Mouse (Mus musculus) leukemia stem cell, adult 10-12 weeks (primary cell): ENCODE results near the gene Acp4. TPM values are rescaled to one million over a fixed set of nuclear protein-coding genes. Genes with fewer than 3 reads are reported as not detected.

Experiments
- polyA plus RNA-seq: library from polyadenylated mRNA; stranded (reverse); fragments of >175 nt; gene quantifications from 2 replicates; pipeline ENCODE4 v1.2.3, GENCODE M21; 2012; ENCODE audit warnings: low replicate concordance

Gene Acp4
- polyA plus RNA-seq = not detected in 2 replicates

GRCm38 (mm10) chr7:44257278-44257677, at the start of gene Acp4:
TSS of gene Acp4 (minus strand) at chr7:44257378.

GRCm38 (mm10) chr7:44306516-44307240, 49.5 kb upstream of the Acp4 start, which contains the start of gene Clec11a:
TSS of gene Clec11a (minus strand) at chr7:44306902.

GRCm38 (mm10) chr7:44261147-44261546, 4.0 kb upstream of the Acp4 start, which contains the start of gene Gm15517:
TSS of gene Gm15517 (plus strand) at chr7:44261447.

GRCm38 (mm10) chr7:44246055-44246983, 10.9 kb downstream of the Acp4 start, which contains the start of the genes 1700028J19Rik and 2410002F23Rik:
TSS of gene 1700028J19Rik (minus strand) at chr7:44246695.
TSS of gene 2410002F23Rik (plus strand) at chr7:44246722.

GRCm38 (mm10) chr7:44235909-44236308, 21.3 kb downstream of the Acp4 start, which contains the start of gene Gm36864:
TSS of gene Gm36864 (plus strand) at chr7:44236177.

GRCm38 (mm10) chr7:44225076-44225475, 32.1 kb downstream of the Acp4 start, which contains the start of gene Klk1:
TSS of gene Klk1 (plus strand) at chr7:44225360.

GRCm38 (mm10) chr7:44215645-44216044, 41.5 kb downstream of the Acp4 start, which contains the start of gene Klk1b5:
TSS of gene Klk1b5 (plus strand) at chr7:44215945.

DNA sequence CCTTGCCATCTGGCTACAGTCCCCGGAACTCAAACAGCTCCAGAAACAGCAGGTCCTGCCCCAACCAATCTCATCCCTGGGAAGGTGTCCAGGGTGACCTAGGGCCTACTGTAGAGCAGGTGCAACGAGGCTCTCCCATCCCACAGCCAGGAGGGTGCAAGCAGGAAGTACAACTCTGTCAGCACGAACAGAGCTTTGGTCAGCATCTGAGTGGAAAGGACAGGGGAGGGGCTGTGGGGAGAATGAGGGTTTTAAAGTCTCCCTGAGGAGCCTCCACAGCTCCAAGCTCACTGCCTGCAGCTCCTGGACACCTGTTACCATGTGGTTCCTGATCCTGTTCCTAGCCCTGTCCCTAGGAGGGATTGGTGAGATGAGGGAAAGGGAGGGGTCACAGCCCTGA, 50.0 kb downstream of the Acp4 start, which contains the start of gene Klk1b4:
Gene Klk1b4, plus strand, starts transcription at position 301 of the 400 bp plus-strand sequence.

Other genes starting within 250 kb of the Acp4 start
- not detected in 2 replicates for gene Klk1b26, start 245.2 kb downstream of the Acp4 start, polyA plus RNA-seq
- gene Klk1b27, start 205.1 kb downstream of the Acp4 start, polyA plus RNA-seq = 1.8 TPM in 1 of 2 replicates, not detected in the other
- gene Klk1b21, start 155.1 kb downstream of the Acp4 start, polyA plus RNA-seq = 0.28 TPM in 1 of 2 replicates, not detected in the other
- gene Klk1b22, start 144.7 kb downstream of the Acp4 start, polyA plus RNA-seq = not detected in 2 replicates
- not detected in 2 replicates for gene Klk1b16, start 120.6 kb downstream of the Acp4 start, polyA plus RNA-seq
- gene Klk1b24, start 69.1 kb downstream of the Acp4 start, polyA plus RNA-seq = not detected in 2 replicates
- gene Klk1b3, start 59.2 kb downstream of the Acp4 start, polyA plus RNA-seq = not detected in 2 replicates
- gene Klk1b4, start 49.9 kb downstream of the Acp4 start, polyA plus RNA-seq = not detected in 2 replicates
- gene Klk1b5, start 41.4 kb downstream of the Acp4 start, polyA plus RNA-seq = 0.30 TPM in 1 of 2 replicates, not detected in the other
- gene Klk1, start 32.0 kb downstream of the Acp4 start, polyA plus RNA-seq = 1.5 and 4.1 TPM in 2 replicates
- not detected in 2 replicates for gene Gm36864, start 21.2 kb downstream of the Acp4 start, polyA plus RNA-seq
- gene 1700028J19Rik, start 10.7 kb downstream of the Acp4 start, polyA plus RNA-seq = 0.83 TPM in 1 of 2 replicates, not detected in the other
- gene 2410002F23Rik, start 10.7 kb downstream of the Acp4 start, polyA plus RNA-seq = 116 and 153 TPM in 2 replicates
- not detected in 2 replicates for gene Gm15517, start 4.1 kb upstream of the Acp4 start, polyA plus RNA-seq
- gene Clec11a, start 49.5 kb upstream of the Acp4 start, polyA plus RNA-seq = 0.48 and 0.55 TPM in 2 replicates
- 10.4 and 21.0 TPM in 2 replicates for gene Shank1, start 52.9 kb upstream of the Acp4 start, polyA plus RNA-seq
- gene Syt3, start 126.7 kb upstream of the Acp4 start, polyA plus RNA-seq = 0.24 and 0.44 TPM in 2 replicates
- 0.23 TPM in 1 of 2 replicates, not detected in the other for gene 1700008O03Rik, start 128.4 kb upstream of the Acp4 start, polyA plus RNA-seq
- gene Lrrc4b, start 171.6 kb upstream of the Acp4 start, polyA plus RNA-seq = not detected in 2 replicates
- 0.30 TPM in 1 of 2 replicates, not detected in the other for gene Aspdh, start 208.0 kb upstream of the Acp4 start, polyA plus RNA-seq
- gene Josd2, start 210.6 kb upstream of the Acp4 start, polyA plus RNA-seq = 650 and 1,462 TPM in 2 replicates
- 406 and 427 TPM in 2 replicates for gene Emc10, start 239.2 kb upstream of the Acp4 start, polyA plus RNA-seq
- 6.6 and 8.4 TPM in 2 replicates for gene Fam71e1, start 239.2 kb upstream of the Acp4 start, polyA plus RNA-seq